Mouse (Mus musculus) fibroblast of lung, adult 2 months (primary cell): Measurements from ENCODE around the gene Tnk2.
A peak's percentile ranks its signal among the peaks of the same experiment; 100 is the strongest.
"Not testable (repeated sequence)": the region's sequence is repeated elsewhere in the genome, so short reads cannot be mapped to it uniquely, and the experiment has no call there.

ENCODE experiments used
- DNase-seq: peaks from one replicate; pipeline ENCODE4 v3.0.0-alpha.2; 2011; ENCODE audit warnings: low read depth

The Tnk2 gene

GRCm38 (mm10) chr16:32636331-32636730 lies 7.3 kb upstream of the Tnk2 start:
- DNase-seq: no peak

- DNase-seq: no peak
Measured at GRCm38 (mm10) chr16:32636871-32637521, 6.7 kb upstream of the Tnk2 start.

- DNase-seq: no peak
Measured at GRCm38 (mm10) chr16:32638476-32638875, 5.2 kb upstream of the Tnk2 start.

GRCm38 (mm10) chr16:32640096-32640495 lies 3.6 kb upstream of the Tnk2 start:
- DNase-seq: peak; percentile 63

- not testable (repeated sequence) for DNase-seq
Measured at GRCm38 (mm10) chr16:32640683-32641082, 3.0 kb upstream of the Tnk2 start.

GRCm38 (mm10) chr16:32641440-32642219 lies 2.0 kb upstream of the Tnk2 start:
- DNase-seq: no peak

- DNase-seq: no peak
Measured at GRCm38 (mm10) chr16:32642280-32642679, 1.4 kb upstream of the Tnk2 start.

GRCm38 (mm10) chr16:32644069-32644800 lies 561 bp downstream of the Tnk2 start:
- DNase-seq: no peak

GRCm38 (mm10) chr16:32644801-32645170 lies 1.1 kb downstream of the Tnk2 start:
- DNase-seq: no peak

GRCm38 (mm10) chr16:32645361-32645914 lies 1.8 kb downstream of the Tnk2 start:
- no peak for DNase-seq

GRCm38 (mm10) chr16:32646014-32646413 lies 2.3 kb downstream of the Tnk2 start:
- no peak for DNase-seq

- no peak for DNase-seq
Measured at GRCm38 (mm10) chr16:32647712-32648111, 4.0 kb downstream of the Tnk2 start.

- no peak for DNase-seq
Measured at GRCm38 (mm10) chr16:32650461-32650860, 6.8 kb downstream of the Tnk2 start.

GRCm38 (mm10) chr16:32650974-32651618 lies 7.4 kb downstream of the Tnk2 start:
- DNase-seq: no peak

GRCm38 (mm10) chr16:32654071-32654733 lies 10.5 kb downstream of the Tnk2 start:
- no peak for DNase-seq

GRCm38 (mm10) chr16:32655534-32655933 lies 11.9 kb downstream of the Tnk2 start:
- DNase-seq: no peak

- no peak for DNase-seq
Measured at GRCm38 (mm10) chr16:32656321-32656720, 12.6 kb downstream of the Tnk2 start.

GRCm38 (mm10) chr16:32656794-32657193 lies 13.1 kb downstream of the Tnk2 start:
- DNase-seq: no peak

GRCm38 (mm10) chr16:32657498-32658250 lies 14.0 kb downstream of the Tnk2 start:
- DNase-seq: no peak

- DNase-seq: no peak
Measured at GRCm38 (mm10) chr16:32658743-32659171, 15.1 kb downstream of the Tnk2 start.

GRCm38 (mm10) chr16:32659385-32659784 lies 15.7 kb downstream of the Tnk2 start:
- no peak for DNase-seq
